Mouse (Mus musculus) bone marrow, adult 2 months (tissue): ENCODE data around the gene Khnyn. TPM values are rescaled to one million over a fixed set of nuclear protein-coding genes. Genes with fewer than 3 reads are reported as not detected.

Experiments used
- H3K27ac ChIP-seq: fragments of 200-500 bp; 2 replicates; pipeline ENCODE4 v1.5.1; 2012; ENCODE audit warnings: low read depth, mild to moderate bottlenecking, control low read depth, inconsistent platforms, low read length; ENCODE audit not compliant: control insufficient read depth, poor library complexity, insufficient read depth
- H3K4me1 ChIP-seq: fragments of 200-500 bp; 2 replicates; pipeline ENCODE4 v1.6.1; 2011; ENCODE audit warnings: low read length; ENCODE audit not compliant: control insufficient read depth, insufficient read depth
- H3K4me3 ChIP-seq: fragments of 200-500 bp; replicated peaks from 2 replicates; pipeline ENCODE3; 2011; ENCODE audit warnings: mild to moderate bottlenecking, low read depth, low read length, control low read depth; ENCODE audit not compliant: control insufficient read depth
- CTCF ChIP-seq: fragments of 200-500 bp; IDR thresholded peaks from 2 replicates; pipeline ENCODE4 v1.5.1; 2011; ENCODE audit warnings: low read length, control low read depth; ENCODE audit not compliant: control insufficient read depth, insufficient read depth
- POLR2A ChIP-seq: fragments of 200-500 bp; IDR thresholded peaks from 2 replicates; pipeline ENCODE4 v1.6.1; 2011; ENCODE audit warnings: low read depth, mild to moderate bottlenecking, control low read depth, low read length, borderline replicate concordance; ENCODE audit not compliant: control insufficient read depth
- WGBS: fragments of 180-500 bp; shearing (Covaris S2); methylation state at CpG from one replicate; pipeline ENCODE4 v1.1.7; 2018; 5-methylcytosine and 5-hydroxymethylcytosine counted together
- polyA plus RNA-seq: library from polyadenylated mRNA; stranded (reverse); fragments of >200 nt; gene quantifications from 2 replicates; pipeline ENCODE4 v1.2.4, GENCODE M21; 2011; ENCODE audit warnings: low replicate concordance; ENCODE audit not compliant: missing spikeins, insufficient read depth, insufficient read length

Gene Khnyn
- polyA plus RNA-seq, 1 experiment = 28.3 TPM

GRCm38 (mm10) chr14:55878316-55878940 lies 6.3 kb upstream of the Khnyn start:
- no peak overlapping the region for H3K4me3 ChIP-seq
- 5% methylated on average over 7 of the region's 7 CpGs for WGBS
- TF ChIP-seq POLR2A = no peak
- no peak for TF ChIP-seq CTCF

GRCm38 (mm10) chr14:55879623-55880022 lies 5.1 kb upstream of the Khnyn start:
- Histone ChIP-seq H3K4me1 (peaks cover 4% of the 10 kb centered on the region), H3K27ac (no peak overlapping the region), H3K4me3 (no peak overlapping the region)
- TF ChIP-seq POLR2A (no peak), CTCF (peak; percentile 79)
- 5% methylated on average over 1 of the region's 1 CpGs for WGBS

More at GRCm38 (mm10) chr14:55878316-55878940, 6.3 kb upstream of the Khnyn start:
- H3K4me1 ChIP-seq = peaks cover 3% of the 10 kb centered on the region; the same call in 1 of the 2 replicates
- H3K27ac ChIP-seq = no peak overlapping the region

- 72% methylated on average over 8 of the region's 8 CpGs for WGBS
- no peak for TF ChIP-seq POLR2A
- no peak for TF ChIP-seq CTCF
- Histone ChIP-seq H3K27ac (no peak overlapping the region), H3K4me1 (peaks cover 4% of the 10 kb centered on the region), H3K4me3 (no peak overlapping the region)
These were observed 3.8 kb upstream of the Khnyn start for GRCm38 (mm10) chr14:55880982-55881381.

- H3K4me3 ChIP-seq = no peak overlapping the region
- TF ChIP-seq POLR2A = no peak
- no peak for TF ChIP-seq CTCF
- 43% methylated on average over 6 of the region's 6 CpGs for WGBS
- H3K27ac ChIP-seq = no peak overlapping the region
- H3K4me1 ChIP-seq = peaks cover 4% of the 10 kb centered on the region
These were observed 2.5 kb upstream of the Khnyn start for GRCm38 (mm10) chr14:55882171-55882641.

DNA sequence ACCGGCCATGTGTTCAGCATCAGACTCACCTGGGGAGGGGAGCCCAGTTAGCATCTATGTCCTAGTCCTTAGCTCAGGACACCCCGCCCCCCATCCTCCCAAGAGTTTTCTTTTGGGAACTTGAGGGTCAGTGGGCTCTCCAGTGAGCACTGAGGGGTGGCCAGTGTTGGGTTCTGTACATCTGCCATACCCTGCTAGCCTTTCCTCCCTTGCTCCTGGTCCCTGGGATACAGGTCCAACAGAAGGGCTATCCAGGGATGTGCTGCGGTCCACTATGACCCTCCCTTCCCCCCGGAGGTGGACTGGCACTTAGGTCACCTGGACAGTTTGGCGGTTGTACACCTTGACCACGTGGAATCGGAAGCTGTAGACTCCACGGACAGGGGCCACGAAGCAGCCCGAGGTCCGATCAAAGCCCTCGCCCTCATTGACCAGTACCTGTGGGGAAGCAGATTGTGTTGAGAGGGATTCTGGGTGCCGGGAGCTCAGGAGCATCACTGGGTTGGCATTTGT lies 1.5 kb upstream of the Khnyn start:
- WGBS = 90% methylated on average over 13 of the region's 13 CpGs
- peaks cover 3% of the 10 kb centered on the region for H3K4me1 ChIP-seq
- H3K4me3 ChIP-seq = no peak overlapping the region
- H3K27ac ChIP-seq = no peak overlapping the region
- no peak for TF ChIP-seq CTCF
- TF ChIP-seq POLR2A = no peak

- WGBS = 84% methylated on average over 12 of the region's 12 CpGs
- no peak overlapping the region for H3K27ac ChIP-seq
- TF ChIP-seq POLR2A = no peak
- no peak for TF ChIP-seq CTCF
- H3K4me1 ChIP-seq = peaks cover 3% of the 10 kb centered on the region
- H3K4me3 ChIP-seq = no peak overlapping the region
These were observed 1.1 kb upstream of the Khnyn start for GRCm38 (mm10) chr14:55883663-55884062.

DNA sequence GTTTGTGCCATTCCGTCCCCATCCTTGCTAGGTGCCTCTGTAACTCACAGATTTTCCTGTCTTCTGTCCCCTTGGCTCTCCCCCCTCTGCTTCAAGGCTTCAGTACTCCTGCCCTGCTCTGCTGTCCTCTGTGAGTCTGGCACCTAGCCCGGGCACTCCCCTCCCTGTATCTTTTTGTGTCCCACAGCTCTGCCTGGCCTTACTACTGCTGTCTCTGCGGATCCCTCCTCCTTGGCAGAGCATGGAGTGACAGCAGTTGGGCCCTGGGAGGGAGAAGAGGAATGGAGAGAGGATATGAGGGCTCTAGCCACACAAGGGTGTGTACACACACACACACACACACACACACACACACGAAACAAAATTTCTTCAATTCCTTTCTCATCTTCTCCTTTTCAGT lies 581 bp upstream of the Khnyn start, which contains the start of gene Cbln3:
Cbln3 (minus strand) TSS at position 227 of the 400 bp plus-strand sequence.
- Histone ChIP-seq H3K4me1 (peaks cover 3% of the 10 kb centered on the region), H3K4me3 (peak within 1 kb of the TSS; percentile 81), H3K27ac (peak within 1 kb of the TSS; percentile 98)
- TF ChIP-seq CTCF (no peak), POLR2A (no peak)
- 38% methylated on average over 4 of the region's 4 CpGs for WGBS

DNA sequence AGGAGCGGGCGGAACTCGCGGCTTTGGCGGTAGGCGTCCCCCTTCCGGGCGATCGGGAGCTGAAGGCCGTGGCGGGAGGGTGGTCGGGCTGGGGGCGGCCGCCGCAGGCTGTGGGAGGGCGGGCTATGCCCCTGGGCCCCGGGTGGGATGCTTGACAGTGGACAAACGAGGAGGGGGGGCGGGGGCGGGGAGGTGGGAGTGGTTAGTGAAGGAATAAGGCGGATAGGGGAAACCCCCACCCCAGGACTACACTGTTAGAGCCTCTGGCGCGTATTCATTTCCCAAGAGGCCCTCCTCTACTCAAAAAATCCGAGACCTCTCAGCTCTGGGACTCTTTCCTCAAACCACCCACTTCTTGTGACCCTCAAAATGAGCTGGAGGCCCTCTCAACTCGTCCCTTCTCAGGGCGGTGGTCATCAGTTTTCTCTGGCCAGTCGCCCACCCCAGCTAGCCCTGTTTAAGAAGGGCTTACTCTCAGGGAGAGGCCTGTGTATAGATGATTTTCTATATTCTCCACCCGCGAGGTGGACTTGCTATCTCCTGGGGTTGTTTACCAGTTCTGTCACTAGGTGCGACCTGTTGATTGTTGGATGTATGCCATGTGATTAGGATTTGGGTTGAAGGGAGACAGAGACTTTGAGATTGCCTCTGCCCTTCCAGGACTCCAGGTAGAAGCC lies 505 bp downstream of the Khnyn start:
- Histone ChIP-seq H3K4me1 (peaks cover 3% of the 10 kb centered on the region), H3K4me3 (peak overlapping the region; percentile 81), H3K27ac (peak overlapping the region; percentile 98)
- no peak for TF ChIP-seq CTCF
- no peak for TF ChIP-seq POLR2A
- WGBS = 0% methylated on average over 13 of the region's 30 CpGs
